Mouse (Mus musculus): Measurements from ENCODE around the gene Plekhh3.

Gene Plekhh3

GRCm38 (mm10) chr11:101170354-101170810 is 769 bp downstream of the Plekhh3 start, which contains the start of gene Cntnap1:
Gene Cntnap1 (plus strand): TSS chr11:101170523.
- DNase-seq, result peak; percentile 69 to 71

DNA sequence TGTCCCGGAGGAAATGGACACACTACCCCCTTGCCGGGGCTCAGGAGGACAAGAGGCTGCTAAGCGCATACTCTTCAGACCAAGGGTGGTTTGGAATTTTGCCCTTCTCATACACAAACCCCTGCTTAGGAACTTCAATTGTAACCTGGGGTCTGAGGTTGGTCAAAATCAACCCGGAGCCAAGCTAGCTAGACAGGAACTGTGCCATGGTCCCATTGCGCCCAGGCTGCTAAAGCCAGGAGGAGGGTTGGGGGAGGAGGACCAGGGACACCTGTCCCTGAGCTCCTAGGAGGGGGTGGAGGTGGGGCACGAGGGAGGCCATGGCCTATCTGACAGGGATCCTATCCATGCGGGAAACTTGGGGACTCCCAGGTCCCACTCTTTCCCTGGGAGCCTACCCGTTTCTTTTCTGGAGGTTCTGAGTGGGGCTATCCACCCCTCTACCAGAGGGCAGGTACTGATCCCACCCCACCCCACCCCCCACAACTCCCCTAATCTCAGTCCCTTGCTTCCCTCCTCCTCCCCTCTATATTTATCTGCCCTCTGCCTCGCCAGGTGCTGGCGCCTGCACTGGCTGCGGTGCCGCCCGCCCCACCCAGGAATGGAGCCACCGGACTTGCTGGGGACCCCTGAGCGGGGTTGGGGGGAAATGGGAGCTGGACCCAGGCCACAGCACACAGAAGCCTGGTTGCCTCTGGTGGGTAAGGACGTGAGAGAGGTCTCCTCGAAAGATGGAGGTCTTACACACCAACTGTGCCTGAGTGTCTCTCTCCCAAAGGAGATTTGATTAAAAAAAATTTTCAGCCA is 1.6 kb downstream of the Plekhh3 start:
- peak; percentile 57 to 61 for DNase-seq

DNA sequence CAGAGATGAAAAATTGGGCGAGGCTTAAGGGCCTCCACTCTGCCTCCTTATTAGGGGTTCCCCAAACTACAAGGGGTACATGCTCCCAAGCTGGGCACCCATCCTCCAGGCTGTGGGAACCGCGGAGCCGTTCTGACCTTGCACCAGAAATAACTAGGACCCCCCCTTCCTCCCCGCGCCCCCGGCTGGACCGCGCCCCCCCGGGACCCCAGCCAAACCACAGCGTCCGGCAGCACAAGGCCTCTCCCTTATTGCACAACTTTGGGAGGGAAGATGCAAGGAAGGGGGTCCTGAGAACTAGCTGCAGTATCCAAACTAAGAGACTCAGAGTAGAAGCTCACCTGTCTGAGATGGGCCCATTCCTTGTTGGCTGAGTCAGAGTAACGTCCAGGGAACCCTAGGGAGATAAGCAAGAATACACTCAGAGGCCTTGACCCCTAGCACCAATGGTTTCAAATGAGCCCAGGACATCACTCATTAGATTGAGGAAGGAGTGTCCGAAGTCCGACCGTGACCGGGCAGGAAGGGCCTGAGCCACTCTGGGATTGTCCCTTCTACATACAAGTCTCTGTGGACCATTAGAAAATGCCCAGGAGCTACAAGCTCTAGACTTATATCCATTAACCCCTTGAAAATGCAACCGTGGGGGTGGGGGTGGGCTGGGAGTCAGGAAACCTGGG is 2.7 kb downstream of the Plekhh3 start:
- DNase-seq, result peak; percentile 34 to 43

GRCm38 (mm10) chr11:101167963-101168300 is 3.2 kb downstream of the Plekhh3 start:
- DNase-seq, result no peak

GRCm38 (mm10) chr11:101167211-101167962 is 3.8 kb downstream of the Plekhh3 start:
- DNase-seq, result no peak

- DNase-seq, result no peak
These were observed 4.8 kb downstream of the Plekhh3 start for GRCm38 (mm10) chr11:101166357-101166756.

DNA sequence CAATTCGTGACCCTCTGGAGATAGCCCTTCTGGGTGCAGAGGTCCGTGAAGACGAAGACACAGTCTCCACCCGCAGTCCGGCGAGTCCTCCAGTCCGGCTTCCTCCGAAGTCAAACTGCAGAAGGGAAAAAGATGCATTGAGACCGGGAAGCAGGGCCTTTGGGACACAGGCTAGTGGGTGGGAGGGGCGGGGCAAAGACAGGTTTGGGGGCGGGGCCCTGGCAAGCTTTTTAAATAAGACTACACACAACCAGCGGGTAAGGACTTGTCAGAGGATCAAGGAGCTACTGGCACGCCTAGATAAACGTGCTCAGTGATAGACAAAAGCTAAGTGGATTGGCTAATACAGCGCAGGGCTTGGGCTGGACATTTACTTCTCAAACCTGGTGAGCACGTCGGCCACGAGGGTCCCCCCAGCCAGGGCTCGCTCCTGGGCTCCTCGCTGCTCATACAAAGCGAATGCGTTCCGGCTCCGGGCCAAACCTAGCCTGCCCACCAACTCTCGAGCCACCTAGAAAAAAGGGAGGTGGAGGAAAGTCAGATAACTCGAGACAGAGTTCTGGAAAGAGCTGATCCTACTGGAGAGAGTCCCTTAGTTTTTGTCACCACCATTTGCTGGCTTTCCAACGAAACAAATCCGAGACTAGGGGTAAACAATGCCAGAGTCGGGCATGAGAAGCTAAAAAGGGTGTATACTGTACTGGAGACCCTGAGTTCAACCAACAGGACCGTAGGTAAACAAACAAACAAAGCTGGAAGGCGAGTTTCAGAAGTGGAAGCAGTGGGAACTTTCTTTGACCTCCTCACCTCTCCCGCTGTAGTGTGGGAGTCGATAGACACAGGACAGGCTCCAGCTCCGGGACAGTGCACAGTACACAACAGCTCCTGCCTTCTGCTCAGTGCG is 6.2 kb downstream of the Plekhh3 start:
- no peak for DNase-seq

- peak; percentile 18 to 32 for DNase-seq
These were observed 6.8 kb downstream of the Plekhh3 start for GRCm38 (mm10) chr11:101164351-101164665.

DNA sequence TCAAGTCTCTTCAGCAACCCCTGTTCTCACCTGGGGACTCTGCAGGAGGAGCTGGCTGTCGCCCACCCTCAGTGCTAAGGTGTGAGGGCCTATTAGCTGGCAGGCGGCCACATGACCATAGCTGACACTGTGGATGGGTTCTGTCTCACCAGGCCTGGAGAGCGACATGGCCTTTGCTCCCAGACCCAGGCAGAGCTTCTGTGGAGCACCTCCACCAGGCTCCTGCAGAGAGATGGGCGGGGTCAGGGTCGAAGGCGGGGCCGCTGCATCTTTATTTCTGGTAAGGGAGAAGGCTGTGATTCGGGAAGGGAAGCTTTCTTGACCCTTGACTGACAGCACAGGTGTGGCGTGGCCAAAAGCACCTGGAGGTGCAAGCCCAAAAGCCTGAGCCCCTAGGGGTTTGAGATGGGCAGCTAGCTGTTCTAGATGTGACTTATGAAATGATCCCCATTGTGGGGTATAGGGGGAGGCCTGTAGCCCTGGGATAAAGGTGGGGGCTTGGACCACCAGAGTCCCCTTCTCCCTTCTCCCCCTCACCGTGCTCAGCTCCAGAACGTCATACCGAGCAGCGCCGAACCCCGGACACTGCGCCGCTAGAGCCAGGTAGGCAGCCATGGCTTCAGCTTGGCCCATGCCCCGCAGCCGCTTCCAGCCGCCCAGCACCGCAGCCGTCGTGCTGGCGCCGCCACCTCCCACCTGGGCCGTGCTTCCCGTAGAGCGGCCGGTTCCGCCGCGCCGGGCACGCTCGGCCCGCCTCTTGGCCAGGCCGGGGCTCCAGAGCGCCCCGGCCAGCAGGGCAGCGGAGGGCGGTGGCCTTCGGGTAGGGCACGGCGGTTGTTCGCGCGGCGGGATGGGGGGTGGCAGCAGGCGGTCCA is 7.4 kb downstream of the Plekhh3 start:
- DNase-seq, result peak; percentile 27 to 47

DNA sequence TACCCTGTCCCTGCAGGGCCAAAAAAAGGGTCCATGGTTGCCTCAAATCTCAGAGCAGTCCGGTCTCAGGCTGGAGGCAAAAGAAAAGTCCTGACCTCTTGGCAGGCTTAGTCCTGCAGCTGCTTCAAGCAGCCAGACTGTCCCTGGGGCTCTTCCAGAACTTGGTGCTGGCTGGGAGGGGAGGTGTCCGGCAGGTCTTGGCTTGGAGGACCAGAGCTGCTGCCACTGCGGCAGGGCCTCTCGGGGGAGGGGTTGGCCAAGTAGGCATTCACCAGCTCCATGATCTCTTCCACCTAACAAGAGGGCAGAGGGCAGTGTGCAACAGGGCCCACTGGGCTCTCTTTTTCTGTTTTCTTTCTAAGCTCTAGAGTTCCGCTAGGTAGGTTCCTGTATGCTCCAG is 8.4 kb downstream of the Plekhh3 start:
- peak; percentile 33 to 40 for DNase-seq

GRCm38 (mm10) chr11:101162301-101162700 is 8.8 kb downstream of the Plekhh3 start:
- DNase-seq, result no peak

DNA sequence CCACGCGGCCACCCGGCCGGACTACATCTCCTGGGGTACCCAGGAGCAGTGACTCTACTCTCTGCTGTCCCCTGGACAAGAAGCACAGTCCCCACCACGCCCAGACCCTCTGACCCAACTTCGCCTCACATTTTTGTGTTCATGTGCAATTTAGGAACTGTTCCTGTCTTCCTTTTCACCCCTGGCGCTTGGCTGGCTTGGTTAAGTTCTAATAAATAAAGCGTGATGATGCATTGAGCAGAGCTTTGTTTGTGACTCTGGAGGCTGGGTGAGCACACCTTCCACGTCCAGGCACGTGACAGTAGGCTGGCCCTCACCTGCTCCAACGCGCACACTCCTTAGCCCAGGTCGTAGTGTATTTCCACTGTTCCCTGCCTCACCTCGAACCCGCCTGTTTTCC is 9.6 kb downstream of the Plekhh3 start:
- no peak for DNase-seq

- DNase-seq, result peak in 1 of 2 experiments; percentile 24
These were observed 10.1 kb downstream of the Plekhh3 start for GRCm38 (mm10) chr11:101160981-101161505.

DNA sequence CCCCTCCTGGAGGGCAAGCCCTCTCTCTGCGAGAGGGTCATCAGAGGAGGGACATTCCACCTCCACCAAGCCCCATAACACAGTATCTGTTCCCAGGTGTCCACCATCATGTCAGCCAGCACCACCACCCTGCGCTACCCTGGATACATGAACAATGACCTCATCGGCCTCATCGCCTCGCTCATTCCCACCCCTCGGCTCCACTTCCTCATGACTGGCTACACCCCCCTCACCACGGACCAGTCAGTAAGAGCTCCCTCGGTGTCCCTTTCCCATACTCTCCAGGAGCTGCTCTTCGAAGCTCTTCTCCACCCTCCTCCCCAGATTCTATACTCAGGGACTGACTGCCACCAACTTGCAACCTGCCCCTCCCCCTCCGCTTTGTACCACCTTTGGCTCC is 11.0 kb downstream of the Plekhh3 start:
- peak in 1 of 2 experiments; percentile 28 for DNase-seq

DNA sequence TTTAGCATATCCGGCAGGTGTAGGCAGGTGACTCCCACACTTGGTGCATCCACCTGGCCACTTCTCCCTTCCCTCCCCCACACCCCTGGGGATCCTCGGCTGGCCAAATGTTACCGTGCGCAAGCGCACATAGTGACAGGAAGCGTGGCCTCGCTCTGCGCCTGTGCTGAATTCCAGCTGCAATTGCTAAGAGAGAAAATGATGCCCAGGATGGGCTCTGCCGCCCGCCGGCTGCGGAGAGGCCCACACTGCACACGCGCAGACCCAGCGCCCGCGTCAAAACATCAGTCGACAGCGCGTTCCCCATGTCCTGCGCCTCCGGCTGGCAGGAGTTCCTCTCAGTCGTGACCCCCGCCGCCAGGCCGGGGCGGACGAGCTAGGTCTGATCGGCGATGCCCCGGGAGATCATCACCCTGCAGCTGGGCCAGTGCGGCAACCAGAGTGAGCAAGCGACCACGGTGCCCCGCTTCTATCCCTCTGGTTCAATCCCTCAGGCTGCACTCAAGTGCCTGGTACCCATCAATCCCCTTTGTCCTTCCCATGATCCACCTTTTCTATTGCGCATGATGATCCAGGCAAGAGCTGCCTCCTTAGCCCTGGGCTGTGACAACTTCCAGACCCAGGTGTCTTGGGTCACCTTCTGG is 15.3 kb downstream of the Plekhh3 start, which contains the start of gene Tubg2:
TSS of gene Tubg2 (plus strand) at position 180 of the 644 bp plus-strand sequence.
- DNase-seq, result peak; percentile 84 to 85

DNA sequence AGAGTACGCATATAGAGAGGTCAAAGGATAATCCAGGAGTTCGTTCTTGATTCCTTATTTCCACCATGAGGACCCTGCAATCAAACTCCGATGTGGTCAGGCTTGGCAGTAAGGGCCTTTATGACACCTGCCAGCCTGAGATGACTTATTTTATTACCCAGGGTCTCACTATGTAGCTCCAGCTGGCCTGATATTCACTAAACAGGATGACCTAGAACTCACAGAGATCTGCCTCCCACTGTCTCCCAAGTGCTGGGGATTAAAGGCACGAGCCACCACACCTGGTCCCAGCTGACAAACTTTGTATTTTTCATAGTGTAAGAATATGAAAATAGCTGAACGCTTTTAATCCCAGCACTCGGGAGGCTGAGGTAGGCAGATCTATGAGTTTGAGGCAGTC is 16.0 kb downstream of the Plekhh3 start:
- no peak for DNase-seq

GRCm38 (mm10) chr11:101154648-101155047 is 16.5 kb downstream of the Plekhh3 start:
- DNase-seq, result no peak

DNA sequence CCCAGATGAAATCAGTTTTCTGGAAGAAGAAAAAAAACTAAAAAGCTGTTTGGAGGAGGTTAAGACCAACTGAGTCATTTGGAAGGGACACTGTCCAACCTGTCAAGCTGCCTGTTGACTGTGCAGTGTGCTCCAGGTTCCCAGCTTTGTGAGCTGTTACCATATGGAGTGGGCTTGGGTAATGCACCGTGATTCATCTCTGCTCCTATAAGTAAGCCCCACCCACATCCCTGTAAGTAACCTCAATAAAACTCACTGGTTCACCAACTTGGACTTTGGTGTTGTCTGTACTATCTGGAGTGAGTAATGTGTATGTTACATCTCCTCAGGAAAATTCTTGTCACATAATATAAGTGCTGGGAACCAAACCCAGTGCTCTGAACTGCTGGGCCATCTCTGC is 18.3 kb downstream of the Plekhh3 start:
- DNase-seq, result no peak

DNA sequence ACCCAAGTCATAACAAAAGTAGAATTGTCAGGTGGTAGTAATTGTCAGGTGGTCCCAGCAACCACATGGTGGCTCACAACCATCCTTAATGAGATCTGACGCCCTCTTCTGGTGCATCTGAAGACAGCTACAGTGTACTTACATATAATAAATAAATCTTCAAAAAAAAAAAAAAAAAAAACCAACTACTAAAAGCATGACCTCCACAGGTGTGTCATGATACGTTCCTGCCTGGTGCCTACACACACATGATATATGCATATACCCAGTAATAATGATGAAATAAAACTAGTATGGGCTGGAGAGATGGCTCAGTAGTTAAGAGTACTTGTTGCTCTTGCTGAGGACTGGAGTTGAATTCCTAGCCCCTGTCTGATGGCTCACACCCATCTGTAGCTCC is 20.1 kb downstream of the Plekhh3 start:
- no peak for DNase-seq
